Mouse (Mus musculus) embryo, embryonic 11 days (tissue): ENCODE measurements around the gene Itgae.

Experiments used
- DNase-seq: peaks from one replicate; pipeline ENCODE4 v3.0.0-alpha.2; 2015

The Itgae gene

DNA sequence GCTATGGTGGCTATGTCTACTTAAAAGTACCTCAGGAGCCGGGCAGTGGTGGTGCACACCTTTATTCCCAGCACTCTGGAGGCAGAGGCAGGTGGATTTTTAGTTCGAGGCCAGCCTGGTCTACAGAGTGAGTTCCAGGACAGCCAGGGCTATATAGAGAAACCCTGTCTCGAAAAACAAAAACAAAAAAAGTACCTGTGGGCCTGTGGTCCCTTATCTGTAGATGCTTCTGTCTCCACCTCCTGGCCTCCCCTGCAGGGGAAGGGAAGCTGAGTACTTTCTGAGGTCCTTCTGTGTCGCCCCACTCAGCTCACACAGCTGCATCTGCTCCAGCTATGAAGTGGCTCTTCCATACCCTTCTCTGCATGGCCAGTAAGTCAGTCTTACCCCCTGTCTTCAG, at the start of gene Itgae:
Itgae (plus strand) TSS at position 301 of the 400 bp plus-strand sequence.
- no peak for DNase-seq

DNA sequence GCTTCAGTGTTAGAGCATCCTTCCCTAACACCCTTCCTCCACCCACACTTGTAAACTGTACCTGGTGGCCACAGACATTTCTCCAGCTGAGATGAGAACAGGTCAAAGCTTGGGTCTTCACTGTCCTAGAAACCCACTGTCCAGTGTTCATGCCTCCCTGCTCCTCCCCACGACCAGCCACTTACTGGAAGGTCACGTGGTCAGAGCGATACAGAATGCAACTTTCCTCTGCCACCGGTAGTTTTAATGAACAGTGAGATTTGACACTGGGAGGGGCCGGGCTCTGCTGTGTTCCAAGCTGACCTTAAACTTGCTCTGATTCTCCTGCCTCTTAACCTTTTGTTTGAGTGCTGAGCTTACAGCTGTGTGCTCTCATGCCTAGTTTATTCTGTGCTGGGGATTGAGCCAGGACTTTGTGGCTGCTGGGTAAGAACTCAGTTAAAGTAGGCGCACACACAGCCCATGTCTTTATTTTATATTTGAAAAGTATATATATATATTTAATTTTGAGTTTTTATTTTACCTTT, 46.1 kb upstream of the Itgae start:
- DNase-seq = no peak

- DNase-seq = no peak
Measured at GRCm38 (mm10) chr11:73044789-73045188, 45.6 kb upstream of the Itgae start.

DNA sequence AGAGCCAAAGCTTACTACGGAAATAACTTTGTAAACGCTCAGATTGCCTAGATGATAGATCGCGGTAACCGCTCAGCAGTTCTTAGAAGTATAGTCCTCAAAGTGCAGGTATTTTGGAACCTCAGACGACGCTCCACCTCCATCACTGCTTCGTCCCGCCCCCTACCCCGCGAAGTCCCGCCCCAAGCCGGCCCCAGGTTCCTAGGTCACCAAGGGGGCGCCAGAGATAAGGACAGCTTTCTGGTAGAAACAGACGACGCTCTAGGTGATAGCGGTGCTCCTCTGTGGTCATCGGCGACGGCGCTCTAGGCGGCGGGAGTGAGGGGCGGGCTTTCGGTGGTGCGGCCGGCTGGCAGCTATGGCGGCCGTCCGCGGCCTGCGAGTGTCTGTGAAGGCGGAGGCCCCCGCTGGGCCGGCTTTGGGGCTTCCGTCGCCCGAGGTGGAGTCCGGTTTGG, 42.8 kb upstream of the Itgae start, which contains the start of gene Ncbp3:
Ncbp3 (plus strand) TSS at position 242 of the 455 bp plus-strand sequence.
- DNase-seq = peak; percentile 99

DNA sequence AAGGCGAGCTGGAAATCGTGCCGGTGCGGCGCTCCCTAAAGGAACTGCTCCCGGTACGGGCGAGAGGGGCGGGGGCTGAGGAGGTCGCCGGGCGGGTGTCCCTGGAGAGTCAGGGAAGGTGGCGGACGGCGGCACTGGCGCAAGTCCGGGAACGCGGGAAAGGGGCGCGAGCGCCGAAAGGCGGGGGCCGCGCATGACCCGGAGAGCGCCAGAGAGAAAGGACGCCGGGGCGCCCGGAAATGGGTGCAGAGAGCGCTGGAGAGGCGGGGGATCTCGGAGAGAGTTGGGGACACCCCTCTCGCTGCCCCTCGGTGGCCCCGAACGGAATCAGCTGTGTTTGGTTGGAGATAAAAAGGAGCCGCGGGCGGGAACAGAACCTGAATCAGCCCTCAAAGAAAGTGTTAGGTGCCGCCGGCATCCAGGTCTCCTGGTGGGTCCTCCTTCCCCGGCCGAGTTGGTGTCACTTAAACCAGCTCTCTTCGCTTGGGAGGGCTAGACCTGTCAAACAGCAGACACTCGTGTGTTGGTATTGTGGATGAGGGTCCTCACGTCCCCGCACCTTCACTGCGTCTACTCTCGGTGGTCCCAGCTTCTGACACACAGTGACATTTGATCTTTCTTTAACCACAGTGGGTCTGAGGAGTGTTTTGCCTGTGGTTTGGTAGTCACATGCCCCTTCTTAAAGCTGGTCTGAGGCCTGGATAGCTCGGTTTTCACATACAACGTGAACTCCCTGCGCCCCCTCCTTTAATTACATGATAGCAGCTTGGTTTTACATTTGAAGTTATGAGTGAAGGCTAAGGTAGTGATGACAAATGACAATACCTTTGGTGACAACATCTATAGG, 42.1 kb upstream of the Itgae start:
- no peak for DNase-seq

- peak; percentile 86 for DNase-seq
Measured at GRCm38 (mm10) chr11:73049335-73049734, 41.0 kb upstream of the Itgae start.

GRCm38 (mm10) chr11:73052795-73053194, 37.6 kb upstream of the Itgae start:
- no peak for DNase-seq

DNA sequence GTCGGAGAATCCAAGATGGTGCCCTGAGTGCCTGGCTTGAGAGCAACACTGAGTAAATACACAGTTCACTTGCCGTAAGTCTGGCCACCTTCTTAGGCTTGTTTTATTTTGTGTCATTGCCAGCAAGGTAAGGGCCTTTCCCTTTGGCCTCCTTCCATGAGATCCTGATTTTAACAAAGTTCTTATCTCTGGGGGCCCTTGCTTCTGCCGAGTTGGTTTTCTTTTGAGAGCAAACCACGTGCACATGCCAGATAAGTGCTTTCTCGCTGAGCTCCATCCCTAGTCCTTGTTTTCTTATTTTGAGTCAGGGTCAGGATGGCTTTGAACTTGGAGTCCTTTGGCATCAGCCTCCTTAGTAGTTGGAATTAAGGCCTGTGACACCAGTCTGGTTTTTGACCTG, 32.7 kb upstream of the Itgae start:
- no peak for DNase-seq

DNA sequence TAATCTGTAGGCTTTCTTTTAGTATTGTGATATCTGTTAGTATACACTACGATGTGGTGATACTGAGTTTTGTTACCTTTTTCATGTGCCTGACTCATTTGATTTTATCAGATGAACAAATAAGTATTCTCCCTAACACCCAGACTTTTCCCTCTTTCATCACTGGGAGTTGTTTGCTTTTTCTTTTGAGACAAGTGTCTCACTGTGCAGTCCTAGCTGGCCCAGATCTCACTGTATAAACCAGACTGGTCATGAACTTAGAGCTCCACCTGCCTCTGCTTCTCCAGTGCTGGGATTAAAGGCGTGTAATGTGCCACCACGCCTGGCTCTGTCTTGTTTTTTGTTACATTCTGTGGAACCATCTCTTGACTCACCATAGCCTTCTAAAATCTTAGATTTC, 30.8 kb upstream of the Itgae start:
- no peak for DNase-seq

GRCm38 (mm10) chr11:73061413-73061812, 29.0 kb upstream of the Itgae start:
- no peak for DNase-seq

DNA sequence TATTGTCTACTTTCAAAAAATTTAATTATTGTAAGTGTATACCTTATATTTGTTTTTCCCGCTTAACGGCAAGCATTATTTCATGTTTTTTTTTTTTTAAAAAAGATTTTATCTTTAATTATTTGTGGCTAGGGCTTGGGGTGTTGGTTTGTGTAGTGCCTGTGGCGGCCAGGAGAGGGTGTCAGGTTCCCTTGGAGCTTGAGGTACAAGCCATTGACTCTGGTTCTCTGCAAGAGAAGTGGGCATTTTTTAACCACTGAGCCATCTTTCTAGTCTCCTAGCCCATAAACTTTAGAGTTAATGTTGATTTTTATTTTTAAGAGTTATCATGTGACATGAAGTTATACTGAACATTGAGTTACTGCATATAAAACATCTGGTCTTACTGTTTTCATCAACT, 18.5 kb upstream of the Itgae start:
- DNase-seq = peak; percentile 25

GRCm38 (mm10) chr11:73076295-73076694, 14.1 kb upstream of the Itgae start:
- DNase-seq = no peak

DNA sequence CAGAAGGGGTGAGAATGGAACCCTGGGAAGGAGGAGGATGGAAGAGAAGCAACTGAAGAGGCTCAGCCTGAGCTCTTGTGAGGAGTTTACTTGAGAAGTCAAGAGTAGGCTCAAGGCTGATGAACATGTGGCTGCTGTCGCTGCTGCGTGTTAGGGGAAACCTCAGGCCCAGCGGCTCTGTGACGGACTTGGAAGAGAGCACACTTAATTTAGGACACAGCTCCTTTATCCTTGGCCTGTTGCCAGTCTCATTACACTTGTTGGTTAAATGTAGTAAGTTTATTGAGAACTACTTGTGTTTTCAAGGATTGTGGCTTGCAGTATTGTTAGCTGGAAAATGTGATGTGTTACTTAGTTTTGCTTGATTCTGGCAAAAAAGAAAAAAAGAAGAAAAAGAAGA, 13.7 kb upstream of the Itgae start:
- no peak for DNase-seq

DNA sequence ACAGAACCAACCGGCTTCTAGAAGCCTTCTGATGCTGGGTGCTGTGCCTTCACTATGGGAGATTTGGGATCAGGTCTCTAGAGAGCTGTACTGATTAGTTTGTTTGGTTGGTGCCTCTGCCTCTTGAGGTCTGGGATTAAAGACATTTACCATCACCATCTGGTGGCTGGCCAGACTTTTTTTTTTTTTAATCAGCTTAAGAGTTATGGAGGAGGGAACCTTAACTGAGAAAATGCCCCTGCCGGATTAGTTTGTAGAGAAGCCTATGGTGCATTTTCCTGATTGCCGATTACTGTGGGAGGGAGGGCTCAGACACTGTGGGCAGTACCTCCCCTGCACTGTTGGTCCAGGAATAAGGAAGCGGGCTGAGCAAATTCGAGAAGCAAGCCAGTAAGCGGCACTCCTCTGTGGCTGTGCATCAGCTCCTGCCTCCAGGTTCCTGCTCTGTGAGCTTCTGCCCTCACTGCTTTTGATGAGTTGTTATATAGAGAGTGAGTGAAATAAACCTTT, 13.1 kb upstream of the Itgae start:
- DNase-seq = no peak

DNA sequence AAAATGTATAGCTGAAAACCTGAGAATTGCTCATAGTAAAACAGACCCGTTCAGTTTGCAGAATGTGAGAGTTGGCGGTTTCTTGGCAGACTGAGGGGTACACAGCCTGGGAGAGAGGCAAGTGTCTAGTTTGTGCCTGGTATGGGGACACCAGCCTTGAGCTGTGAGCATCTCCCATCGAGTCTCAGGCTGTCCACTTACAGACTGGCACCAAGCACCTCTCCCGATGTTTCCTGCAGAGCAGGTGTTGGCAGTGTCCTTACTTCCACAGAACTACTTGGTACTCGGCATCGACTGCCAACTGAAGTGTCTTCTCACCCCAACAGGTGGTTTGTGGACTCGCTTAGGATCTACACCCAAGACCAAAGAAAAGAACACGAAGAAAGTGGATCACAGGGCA, 11.8 kb upstream of the Itgae start:
- DNase-seq = no peak

DNA sequence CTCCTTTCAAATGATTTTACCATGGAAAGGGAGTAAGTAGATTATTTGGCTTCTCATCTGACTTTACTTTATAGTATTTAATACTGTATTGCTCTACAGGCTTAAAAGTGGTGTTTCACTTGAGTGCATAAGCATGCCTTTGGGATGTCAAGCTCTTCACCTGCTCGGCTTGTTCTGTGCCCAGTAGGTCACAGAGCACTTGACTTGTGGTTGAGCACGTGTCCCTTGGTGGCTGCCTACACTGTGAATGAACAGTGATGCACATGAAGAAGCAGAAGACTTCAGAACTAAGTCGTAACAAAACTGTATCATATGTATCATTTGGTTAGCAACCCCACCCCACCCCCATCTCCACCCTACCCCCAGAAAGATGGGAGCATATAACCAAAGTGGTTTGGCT, 10.1 kb upstream of the Itgae start:
- no peak for DNase-seq

- peak; percentile 26 for DNase-seq
Measured at GRCm38 (mm10) chr11:73084303-73084702, 6.1 kb upstream of the Itgae start.

GRCm38 (mm10) chr11:73084804-73085231, 5.6 kb upstream of the Itgae start:
- no peak for DNase-seq

- DNase-seq = no peak
Measured at GRCm38 (mm10) chr11:73085391-73085790, 5.0 kb upstream of the Itgae start.

DNA sequence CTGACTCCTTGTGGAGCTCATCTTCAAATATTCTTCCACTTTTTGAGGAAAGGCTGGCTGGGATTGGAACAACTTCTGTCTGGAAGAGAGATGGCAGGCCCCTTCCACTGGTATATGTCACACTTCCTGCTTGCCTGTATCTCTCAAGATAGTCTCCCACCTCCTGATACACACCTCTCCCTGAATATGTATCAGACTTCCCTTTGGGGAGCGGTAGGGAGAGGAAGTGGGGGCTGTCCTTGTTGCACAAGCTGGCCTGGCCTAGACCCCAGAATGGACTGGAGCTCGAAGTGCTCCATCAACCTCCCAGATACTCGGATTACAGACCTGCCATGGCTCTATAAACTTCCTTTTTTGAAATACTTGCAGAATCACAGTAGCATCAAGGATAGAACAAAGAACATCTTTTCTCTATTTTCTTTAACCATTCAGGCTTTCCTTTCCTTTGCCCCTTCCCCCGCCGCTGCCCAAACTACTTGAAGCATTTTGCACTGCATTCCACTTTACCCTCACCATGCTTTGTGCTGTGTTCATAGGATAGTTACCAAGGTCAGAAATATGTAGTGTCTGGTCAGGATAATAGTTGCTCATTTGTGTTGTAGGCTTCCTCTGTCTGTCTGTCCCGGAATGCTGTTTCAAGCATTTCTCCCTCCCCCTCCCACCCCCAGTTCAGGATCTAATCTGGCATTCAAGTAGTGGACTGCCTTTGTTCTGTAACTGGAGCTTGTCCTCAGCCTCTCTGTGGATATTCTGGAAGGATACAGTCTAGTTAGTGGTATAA, 2.5 kb upstream of the Itgae start:
- peak; percentile 11 for DNase-seq

- no peak for DNase-seq
Measured at GRCm38 (mm10) chr11:73090826-73091225, 443 bp downstream of the Itgae start.

- no peak for DNase-seq
Measured at GRCm38 (mm10) chr11:73092057-73092456, 1.7 kb downstream of the Itgae start.

GRCm38 (mm10) chr11:73092877-73093276, 2.5 kb downstream of the Itgae start:
- DNase-seq = no peak
